Mouse (Mus musculus) MEL (cell line): ENCODE measurements around the gene Sash1. TPM values are rescaled to one million over a fixed set of nuclear protein-coding genes. Genes with fewer than 3 reads are reported as not detected.

Source experiments
- DNase-seq: peaks from one replicate; pipeline ENCODE4 v3.0.0; 2011; ENCODE audit warnings: low read depth, low spot score
- H3K27ac ChIP-seq: 2 replicates; pipeline ENCODE4 v1.5.1; 2012; ENCODE audit warnings: low read depth, mild to moderate bottlenecking, control low read depth, low read length, moderate library complexity; ENCODE audit not compliant: control insufficient read depth
- H3K27me3 ChIP-seq, 2 experiments: fragments of 150-350 bp in 1 of 2; sonication (generic) in 1 of 2; 2 replicates each; pipeline ENCODE4 v1.6.1; 2012; ENCODE audit warnings: low read length in 2 of 2, mild to moderate bottlenecking in 2 of 2, improper control_type of control experiment in 1 of 2, moderate library complexity in 1 of 2; ENCODE audit not compliant: insufficient read depth in 2 of 2, control insufficient read depth in 1 of 2
- H3K36me3 ChIP-seq, 2 experiments: 2 replicates each; pipeline ENCODE4 v1.6.1; 2012 to 2014; ENCODE audit warnings: low read length in 2 of 2, improper control_type of control experiment in 1 of 2, inconsistent platforms in 1 of 2, mild to moderate bottlenecking in 1 of 2; ENCODE audit not compliant: insufficient read depth in 2 of 2, control insufficient read depth in 1 of 2
- H3K4me1 ChIP-seq, 2 experiments: fragments of 150-350 bp in 1 of 2; sonication (generic) in 1 of 2; 2 replicates each; pipeline ENCODE4 v1.6.1; 2012; ENCODE audit warnings: low read length in 2 of 2, improper control_type of control experiment in 1 of 2, mild to moderate bottlenecking in 1 of 2; ENCODE audit not compliant: insufficient read depth in 2 of 2, control insufficient read depth in 1 of 2
- H3K4me3 ChIP-seq, 2 experiments: fragments of 150-350 bp in 1 of 2; sonication (generic) in 1 of 2; 2 replicates each; pipeline ENCODE4 v1.5.1; 2012; ENCODE audit warnings: low read depth in 2 of 2, low read length in 2 of 2, mild to moderate bottlenecking in 2 of 2, moderate library complexity in 2 of 2, control low read depth in 1 of 2, improper control_type of control experiment in 1 of 2; ENCODE audit not compliant: control insufficient read depth in 1 of 2, insufficient read depth in 1 of 2
- H3K79me2 ChIP-seq: 2 replicates; pipeline ENCODE4 v1.6.1; 2012; ENCODE audit warnings: mild to moderate bottlenecking, low read length, moderate library complexity; ENCODE audit not compliant: control insufficient read depth, poor library complexity, insufficient read depth
- H3K9ac ChIP-seq: 2 replicates; pipeline ENCODE4 v1.6.1; 2012; ENCODE audit warnings: low read depth, mild to moderate bottlenecking, control low read depth, low read length, moderate library complexity; ENCODE audit not compliant: control insufficient read depth, poor library complexity, severe bottlenecking
- H3K9me3 ChIP-seq: fragments of 150-350 bp; sonication (generic); replicated peaks from 2 replicates; pipeline ENCODE4 v1.6.1; 2012; ENCODE audit warnings: mild to moderate bottlenecking, low read length, improper control_type of control experiment, moderate library complexity; ENCODE audit not compliant: insufficient read depth
- BHLHE40 ChIP-seq: IDR thresholded peaks from 2 replicates; pipeline ENCODE4 v1.6.1; 2012; ENCODE audit warnings: low read depth, mild to moderate bottlenecking, inconsistent platforms, low read length, improper control_type of control experiment, borderline replicate concordance
- CTCF ChIP-seq, 3 experiments: IDR thresholded peaks in 2 of 3; conservative IDR thresholded peaks in 1 of 3; 2 replicates each; pipeline ENCODE4 v1.5.1; 2011 to 2012; ENCODE audit warnings: low read length in 3 of 3, low read depth in 2 of 3, mild to moderate bottlenecking in 2 of 3, improper control_type of control experiment in 1 of 3, inconsistent platforms in 1 of 3, mixed read lengths in 1 of 3, moderate library complexity in 1 of 3; ENCODE audit not compliant: control insufficient read depth in 1 of 3, insufficient read depth in 1 of 3, poor library complexity in 1 of 3, severe bottlenecking in 1 of 3
- E2F4 ChIP-seq: IDR thresholded peaks from 2 replicates; pipeline ENCODE4 v1.6.1; 2011; ENCODE audit warnings: low read depth, low read length, improper control_type of control experiment, borderline replicate concordance
- ELF1 ChIP-seq: IDR thresholded peaks from 2 replicates; pipeline ENCODE4 v1.6.1; 2014; ENCODE audit warnings: low read depth, mild to moderate bottlenecking, inconsistent platforms, low read length, improper control_type of control experiment, moderate library complexity
- EP300 ChIP-seq, 2 experiments: IDR thresholded peaks; 2 replicates each; pipeline ENCODE4 v1.6.1; 2011; ENCODE audit warnings: improper control_type of control experiment in 2 of 2, low read length in 2 of 2, low read depth in 1 of 2, mild to moderate bottlenecking in 1 of 2
- ETS1 ChIP-seq: IDR thresholded peaks from 2 replicates; pipeline ENCODE4 v1.6.1; 2012; ENCODE audit warnings: low read depth, mild to moderate bottlenecking, inconsistent platforms, low read length, improper control_type of control experiment, moderate library complexity
- GATA1 ChIP-seq: IDR thresholded peaks from 2 replicates; pipeline ENCODE4 v1.6.1; 2011; ENCODE audit warnings: low read depth, low read length, improper control_type of control experiment
- JUND ChIP-seq: IDR thresholded peaks from 2 replicates; pipeline ENCODE4 v1.6.1; 2011; ENCODE audit warnings: low read depth, mild to moderate bottlenecking, improper control_type of control experiment, low read length
- KAT2A ChIP-seq: conservative IDR thresholded peaks from 2 replicates; pipeline ENCODE4 v1.6.1; 2012; ENCODE audit warnings: low read depth, low read length, improper control_type of control experiment, inconsistent platforms
- MAFK ChIP-seq: IDR thresholded peaks from 2 replicates; pipeline ENCODE4 v1.6.1; 2011; ENCODE audit warnings: low read depth, mild to moderate bottlenecking, low read length, improper control_type of control experiment, borderline replicate concordance
- MEF2A ChIP-seq: IDR thresholded peaks from 2 replicates; pipeline ENCODE4 v1.6.1; 2014; ENCODE audit warnings: low read depth, mild to moderate bottlenecking, inconsistent platforms, low read length, improper control_type of control experiment; ENCODE audit not compliant: poor library complexity, insufficient replicate concordance, severe bottlenecking; ENCODE audit errors: extremely low read depth
- MXI1 ChIP-seq: IDR thresholded peaks from 2 replicates; pipeline ENCODE4 v1.6.1; 2011; ENCODE audit warnings: mild to moderate bottlenecking, low read depth, low read length, improper control_type of control experiment
- MYB ChIP-seq: IDR thresholded peaks from 2 replicates; pipeline ENCODE4 v1.6.1; 2011; ENCODE audit warnings: mild to moderate bottlenecking, low read depth, low read length, improper control_type of control experiment
- MYC ChIP-seq: IDR thresholded peaks from 2 replicates; pipeline ENCODE4 v1.6.1; 2011; ENCODE audit warnings: low read depth, mild to moderate bottlenecking, low read length, improper control_type of control experiment, moderate library complexity
- POLR2AphosphoS2 ChIP-seq: IDR thresholded peaks from 2 replicates; pipeline ENCODE4 v1.6.1; 2011; ENCODE audit warnings: low read length, improper control_type of control experiment
- POLR2AphosphoS5 ChIP-seq: IDR thresholded peaks from 2 replicates; pipeline ENCODE4 v1.6.1; 2012; ENCODE audit warnings: low read depth, borderline replicate concordance, mild to moderate bottlenecking, inconsistent platforms, low read length, moderate library complexity, mixed read lengths
- RCOR1 ChIP-seq: IDR thresholded peaks from 2 replicates; pipeline ENCODE4 v1.6.1; 2012; ENCODE audit warnings: low read depth, mild to moderate bottlenecking, inconsistent platforms, low read length, improper control_type of control experiment
- SIN3A ChIP-seq: IDR thresholded peaks from 2 replicates; pipeline ENCODE4 v1.6.1; 2012; ENCODE audit warnings: low read length, improper control_type of control experiment, inconsistent platforms
- SMC3 ChIP-seq: IDR thresholded peaks from 2 replicates; pipeline ENCODE4 v1.6.1; 2011; ENCODE audit warnings: low read depth, low read length, improper control_type of control experiment
- TBP ChIP-seq: IDR thresholded peaks from 2 replicates; pipeline ENCODE4 v1.8.0; 2011; ENCODE audit warnings: low read depth, low read length, improper control_type of control experiment
- TCF12 ChIP-seq: IDR thresholded peaks from 2 replicates; pipeline ENCODE4 v1.6.1; 2014; ENCODE audit warnings: low read depth, mild to moderate bottlenecking, inconsistent platforms, low read length, improper control_type of control experiment, moderate library complexity
- UBTF ChIP-seq: IDR thresholded peaks from 2 replicates; pipeline ENCODE4 v1.6.1; 2012; ENCODE audit warnings: low read depth, mild to moderate bottlenecking, inconsistent platforms, low read length, improper control_type of control experiment, moderate library complexity, borderline replicate concordance; ENCODE audit not compliant: insufficient read depth
- USF1 ChIP-seq: IDR thresholded peaks from 2 replicates; pipeline ENCODE4 v1.6.1; 2014; ENCODE audit warnings: low read depth, mild to moderate bottlenecking, inconsistent platforms, low read length, improper control_type of control experiment, moderate library complexity
- USF2 ChIP-seq, 2 experiments: IDR thresholded peaks; 2 replicates each; pipeline ENCODE4 v1.6.1; 2011 to 2012; ENCODE audit warnings: improper control_type of control experiment in 2 of 2, low read length in 2 of 2, borderline replicate concordance in 1 of 2, inconsistent platforms in 1 of 2, low read depth in 1 of 2, mild to moderate bottlenecking in 1 of 2; ENCODE audit not compliant: insufficient read depth in 1 of 2
- ZC3H11A ChIP-seq: IDR thresholded peaks from 2 replicates; pipeline ENCODE4 v1.6.1; 2012; ENCODE audit warnings: low read depth, mild to moderate bottlenecking, inconsistent platforms, low read length, improper control_type of control experiment
- ZKSCAN1 ChIP-seq: IDR thresholded peaks from 2 replicates; pipeline ENCODE4 v1.6.1; 2012; ENCODE audit warnings: low read depth, mild to moderate bottlenecking, inconsistent platforms, low read length, improper control_type of control experiment, moderate library complexity
- ZMIZ1 ChIP-seq: IDR thresholded peaks from 2 replicates; pipeline ENCODE4 v1.6.1; 2012; ENCODE audit warnings: low read depth, mild to moderate bottlenecking, inconsistent platforms, low read length, improper control_type of control experiment, moderate library complexity
- ZNF384 ChIP-seq: IDR thresholded peaks from 2 replicates; pipeline ENCODE4 v1.6.1; 2012; ENCODE audit warnings: low read depth, mild to moderate bottlenecking, inconsistent platforms, low read length, improper control_type of control experiment
- polyA plus RNA-seq, 2 experiments: library from polyadenylated mRNA; stranded (reverse) in 1 of 2; unstranded in 1 of 2; fragments of >175 nt in 1 of 2; fragments of >200 nt in 1 of 2; gene quantifications; 2 replicates each; pipeline versions ENCODE4 v1.2.1 to v1.2.4; 2012; ENCODE audit warnings: low replicate concordance in 2 of 2, low read depth in 1 of 2; ENCODE audit not compliant: insufficient read length in 2 of 2, insufficient read depth in 1 of 2, missing spikeins in 1 of 2
- total RNA-seq: library from RNA; depleted of rRNA; stranded (reverse); fragments of 300-350 nt; gene quantifications from 2 replicates; pipeline ENCODE4 v1.2.3, GENCODE M21; 2012

The Sash1 gene
- total and polyA plus RNA-seq, 3 experiments = not detected

DNA sequence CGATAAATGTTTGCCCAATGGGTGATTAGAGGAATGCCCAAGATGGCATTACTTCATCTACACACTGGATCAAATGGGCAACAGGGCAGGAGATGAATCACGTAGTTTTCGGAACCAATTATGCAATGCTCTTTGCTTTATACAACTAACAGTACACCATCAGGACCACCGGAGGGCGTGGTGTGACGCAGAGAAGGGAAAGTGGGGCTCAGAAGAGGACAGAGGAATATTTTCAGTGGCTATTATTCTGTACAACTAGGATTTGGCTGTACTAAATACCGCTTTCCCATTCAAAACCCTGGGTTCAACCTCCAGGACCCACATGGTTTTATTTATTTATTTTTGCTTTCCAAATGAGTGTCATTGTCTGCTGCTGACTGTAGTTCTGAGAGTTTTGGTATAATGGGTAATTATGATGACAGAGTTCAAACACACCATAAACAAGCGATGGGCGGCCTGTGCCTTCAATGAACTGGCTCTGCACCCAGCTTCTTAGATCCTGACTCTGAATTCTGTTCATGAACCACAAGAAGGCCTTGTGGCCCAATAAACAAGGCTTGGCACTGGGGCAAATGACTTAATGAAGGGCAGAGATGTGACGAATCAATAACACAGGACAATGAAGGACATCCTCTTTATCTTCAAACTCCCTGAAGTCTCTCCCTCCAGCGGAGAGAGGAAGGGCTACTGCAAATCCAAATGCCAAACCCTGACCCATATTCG, 114.8 kb downstream of the Sash1 start:
- H3K4me3 ChIP-seq = no peak overlapping the region
- H3K9ac ChIP-seq = no peak overlapping the region
- no peaks in the 10 kb centered on the region for H3K4me1 ChIP-seq
- H3K79me2 ChIP-seq = no peaks in the 10 kb centered on the region
- TF ChIP-seq POLR2AphosphoS5 (no peak), MEF2A (no peak), TBP (no peak), GATA1 (no peak), RCOR1 (no peak), ZKSCAN1 (no peak), MAFK (no peak), ETS1 (no peak), ELF1 (no peak), MYC (no peak), CTCF (IDR thresholded peaks at IDR 0.05 in 2 of 3, conservative IDR thresholded peaks at IDR 0.05 in 1 of 3; ENCODE audit: control insufficient read depth in 1 of 3, insufficient read depth in 1 of 3, low read depth in 2 of 3, low read length in 3 of 3, poor library complexity in 1 of 3, severe bottlenecking in 1 of 3) (no peak), ZNF384 (no peak), SIN3A (no peak), SMC3 (no peak), POLR2AphosphoS2 (no peak), USF2 (IDR thresholded peaks at IDR 0.05; ENCODE audit: borderline replicate concordance in 1 of 2, insufficient read depth in 1 of 2, low read depth in 1 of 2, low read length in 2 of 2) (no peak), USF1 (no peak), TCF12 (no peak), ZC3H11A (no peak), EP300 (IDR thresholded peaks at IDR 0.05; ENCODE audit: low read depth in 1 of 2, low read length in 2 of 2) (no peak)
- TF ChIP-seq, all 39 proteins: peak for 0
- Histone ChIP-seq H3K36me3 (no peaks in the 10 kb centered on the region), H3K9me3 (no peaks in the 10 kb centered on the region), H3K27ac (no peak overlapping the region), H3K27me3 (no peaks in the 10 kb centered on the region)
- no peak for DNase-seq

GRCm38 (mm10) chr10:8768654-8769053, 117.2 kb downstream of the Sash1 start:
- Histone ChIP-seq H3K9ac (no peak overlapping the region), H3K4me3 (no peak overlapping the region), H3K79me2 (no peaks in the 10 kb centered on the region), H3K36me3 (no peaks in the 10 kb centered on the region), H3K4me1 (no peaks in the 10 kb centered on the region), H3K27me3 (no peaks in the 10 kb centered on the region), H3K9me3 (no peaks in the 10 kb centered on the region), H3K27ac (no peak overlapping the region)
- no peak for DNase-seq
- no peak for TF ChIP-seq E2F4
- no peak for TF ChIP-seq ZC3H11A
- TF ChIP-seq USF1 = no peak
- no peak for TF ChIP-seq MYC
- TF ChIP-seq UBTF = no peak
- no peak for TF ChIP-seq MEF2A
- TF ChIP-seq MXI1 = no peak
- no peak for TF ChIP-seq BHLHE40
- TF ChIP-seq ZKSCAN1 = no peak
- TF ChIP-seq CTCF (IDR thresholded peaks at IDR 0.05 in 2 of 3, conservative IDR thresholded peaks at IDR 0.05 in 1 of 3; ENCODE audit: control insufficient read depth in 1 of 3, insufficient read depth in 1 of 3, low read depth in 2 of 3, low read length in 3 of 3, poor library complexity in 1 of 3, severe bottlenecking in 1 of 3) = no peak
- TF ChIP-seq JUND = no peak
- TF ChIP-seq EP300 (IDR thresholded peaks at IDR 0.05; ENCODE audit: low read depth in 1 of 2, low read length in 2 of 2) = no peak
- TF ChIP-seq KAT2A = no peak
- TF ChIP-seq TCF12 = no peak
- TF ChIP-seq ZMIZ1 = no peak
- no peak for TF ChIP-seq ETS1
- TF ChIP-seq GATA1 = no peak
- no peak for TF ChIP-seq MYB
- no peak for TF ChIP-seq ZNF384
